Mouse (Mus musculus) hindbrain, postnatal 0 days (tissue): Measurements from ENCODE around the gene Cnst. TPM values are rescaled to one million over a fixed set of nuclear protein-coding genes. Genes with fewer than 3 reads are reported as not detected.

Experiments used
- ATAC-seq: fragments of 200-750 bp; cut with Nextera tagmentation; 2 replicates; pipeline ENCODE4 v1.8.0; 2017; ENCODE audit warnings: mild to moderate bottlenecking, moderate TSS enrichment, moderate library complexity
- DNase-seq: peaks from one replicate; pipeline ENCODE4 v3.0.0-alpha.2; 2015; ENCODE audit warnings: low spot score
- H3K27ac ChIP-seq: fragments of 300-500 bp; sonication (generic); 2 replicates; pipeline ENCODE4 v1.5.1; 2014; ENCODE audit warnings: mild to moderate bottlenecking
- H3K27me3 ChIP-seq: fragments of 300-500 bp; sonication (generic); 2 replicates; pipeline ENCODE4 v1.6.1; 2014; ENCODE audit warnings: low read length, mixed read lengths; ENCODE audit not compliant: insufficient read depth
- H3K36me3 ChIP-seq: fragments of 300-500 bp; sonication (generic); 2 replicates; pipeline ENCODE4 v1.6.1; 2014; ENCODE audit warnings: low read length, mixed read lengths; ENCODE audit not compliant: insufficient read depth
- H3K4me1 ChIP-seq: fragments of 300-500 bp; sonication (generic); 2 replicates; pipeline ENCODE4 v1.6.1; 2014; ENCODE audit warnings: antibody characterized with exemption, low read length, mixed read lengths; ENCODE audit not compliant: insufficient read depth
- H3K4me2 ChIP-seq: fragments of 300-500 bp; sonication (generic); 2 replicates; pipeline ENCODE4 v1.6.1; 2014; ENCODE audit warnings: low read depth, mild to moderate bottlenecking, low read length, moderate library complexity, mixed read lengths
- H3K4me3 ChIP-seq: fragments of 300-500 bp; sonication (generic); 2 replicates; pipeline ENCODE4 v1.5.1; 2014; ENCODE audit warnings: low read length
- H3K9ac ChIP-seq: fragments of 300-500 bp; sonication (generic); replicated peaks from 2 replicates; pipeline ENCODE4 v1.6.1; 2014; ENCODE audit warnings: mild to moderate bottlenecking, low read length, moderate library complexity, mixed read lengths
- H3K9me3 ChIP-seq: fragments of 300-500 bp; sonication (generic); 2 replicates; pipeline ENCODE4 v1.6.1; 2016; ENCODE audit warnings: low read length, mixed read lengths
- CTCF ChIP-seq: IDR thresholded peaks from 2 replicates; pipeline ENCODE4 v1.5.1; 2016; ENCODE audit warnings: antibody characterized with exemption, control low read depth, low read depth
- WGBS: fragments of 180-500 bp; shearing (Covaris S2); extraction: QIAGEN DNeasy Blood & Tissue Kit; methylation state at CpG from one replicate; pipeline ENCODE4 v1.1.7; 2014; 5-methylcytosine and 5-hydroxymethylcytosine counted together
- polyA plus RNA-seq: library from polyadenylated mRNA; unstranded; fragments of >200 nt; fragmentation: Nextera tagmentation; extraction: Ambion mirVana; gene quantifications from 2 replicates; pipeline ENCODE4 v1.2.1, GENCODE M21; 2015
- total RNA-seq: library from RNA; depleted of rRNA; stranded (reverse); fragments of >200 nt; gene quantifications from 2 replicates; pipeline ENCODE4 v1.2.3, GENCODE M21; 2014

Cnst gene
- total and polyA plus RNA-seq, 2 experiments from 2014 or later: 16.3 to 30.2 TPM

DNA sequence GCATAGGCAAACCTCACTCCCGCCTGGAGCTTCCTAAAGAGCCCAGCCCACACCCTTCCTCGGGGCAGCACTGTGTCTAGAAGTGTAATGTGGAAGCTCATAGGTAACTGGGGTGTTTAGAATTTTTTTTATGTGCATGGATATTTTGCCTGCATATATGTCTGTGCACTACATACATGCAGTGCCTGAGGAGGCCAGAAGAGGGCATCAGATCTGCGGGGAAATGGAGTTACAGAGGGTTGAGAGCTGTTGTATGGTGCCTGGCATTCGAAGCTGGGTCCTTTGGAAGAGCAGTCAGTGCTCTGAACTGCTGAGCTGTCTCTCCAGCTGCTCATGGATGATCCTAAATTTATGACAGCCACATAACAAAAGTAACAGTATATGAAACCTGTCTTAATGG, 77.5 kb downstream of the Cnst start:
- Histone ChIP-seq H3K36me3 (peaks cover 11% of the 10 kb centered on the region), H3K4me3 (no peak overlapping the region), H3K27me3 (no peaks in the 10 kb centered on the region), H3K4me2 (no peak overlapping the region), H3K4me1 (no peaks in the 10 kb centered on the region), H3K9me3 (no peaks in the 10 kb centered on the region), H3K27ac (no peak overlapping the region), H3K9ac (no peak overlapping the region)
- TF ChIP-seq CTCF: peak; percentile 77
- DNase-seq (peak; percentile 37), ATAC-seq (no peak)
- WGBS: 69% methylated on average over 4 of the region's 4 CpGs

DNA sequence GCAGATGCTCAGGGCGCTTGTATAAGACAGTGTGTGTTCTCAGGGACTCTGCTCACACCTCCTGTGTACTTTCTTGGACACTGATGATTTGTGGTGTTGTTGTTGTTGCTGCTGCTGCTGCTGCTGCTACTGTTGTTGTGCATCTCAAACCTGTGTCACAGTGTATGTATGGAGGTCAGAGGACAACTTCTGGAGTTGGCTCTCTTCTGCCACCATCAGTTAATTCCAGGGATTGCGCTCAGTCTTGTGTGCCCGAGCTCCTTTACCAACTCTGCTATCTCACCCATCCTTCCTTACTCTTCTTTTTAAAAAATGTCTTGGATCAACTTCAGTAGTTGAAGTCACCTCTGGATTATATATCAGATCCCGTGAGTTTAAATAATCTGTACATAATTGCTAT, 78.2 kb downstream of the Cnst start:
- Histone ChIP-seq H3K27me3 (no peaks in the 10 kb centered on the region), H3K4me2 (no peak overlapping the region), H3K4me1 (no peaks in the 10 kb centered on the region), H3K27ac (no peak overlapping the region), H3K36me3 (peaks cover 8% of the 10 kb centered on the region), H3K9me3 (no peaks in the 10 kb centered on the region), H3K4me3 (no peak overlapping the region), H3K9ac (no peak overlapping the region)
- DNase-seq (peak; percentile 55), ATAC-seq (peak; percentile 38; the same call in 1 of the 2 replicates)
- TF ChIP-seq CTCF: peak; percentile 77
- 72% methylated on average over 4 of the region's 4 CpGs for whole genome bisulfite sequencing

DNA sequence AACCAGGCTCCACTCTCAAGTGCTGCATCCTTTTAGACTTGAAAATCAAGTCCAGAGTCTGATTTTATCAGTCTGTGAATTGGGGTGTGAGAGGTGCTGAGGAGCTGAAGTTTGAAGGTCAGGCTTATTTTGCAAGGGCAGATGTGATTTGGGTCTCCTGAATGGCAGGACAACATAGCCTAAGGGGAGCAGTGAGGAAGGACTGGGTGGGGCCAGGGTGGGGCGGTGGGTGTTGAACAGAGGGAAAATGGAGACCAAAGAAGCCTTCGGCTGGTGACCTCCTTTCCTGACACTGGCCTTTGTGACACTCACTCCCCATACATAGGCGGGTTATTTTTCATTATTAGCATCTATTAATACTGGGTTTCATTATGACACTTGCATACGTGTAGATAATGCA, 81.7 kb downstream of the Cnst start:
- H3K4me1 ChIP-seq: no peaks in the 10 kb centered on the region
- WGBS: 87% methylated on average over 4 of the region's 4 CpGs
- no peak for TF ChIP-seq CTCF
- H3K4me2 ChIP-seq: no peak overlapping the region
- DNase-seq (no peak), ATAC-seq (no peak)
- no peak overlapping the region for H3K9ac ChIP-seq
- H3K9me3 ChIP-seq: no peaks in the 10 kb centered on the region
- H3K27me3 ChIP-seq: no peaks in the 10 kb centered on the region
- no peak overlapping the region for H3K4me3 ChIP-seq
- no peak overlapping the region for H3K27ac ChIP-seq
- H3K36me3 ChIP-seq: peaks cover 7% of the 10 kb centered on the region

DNA sequence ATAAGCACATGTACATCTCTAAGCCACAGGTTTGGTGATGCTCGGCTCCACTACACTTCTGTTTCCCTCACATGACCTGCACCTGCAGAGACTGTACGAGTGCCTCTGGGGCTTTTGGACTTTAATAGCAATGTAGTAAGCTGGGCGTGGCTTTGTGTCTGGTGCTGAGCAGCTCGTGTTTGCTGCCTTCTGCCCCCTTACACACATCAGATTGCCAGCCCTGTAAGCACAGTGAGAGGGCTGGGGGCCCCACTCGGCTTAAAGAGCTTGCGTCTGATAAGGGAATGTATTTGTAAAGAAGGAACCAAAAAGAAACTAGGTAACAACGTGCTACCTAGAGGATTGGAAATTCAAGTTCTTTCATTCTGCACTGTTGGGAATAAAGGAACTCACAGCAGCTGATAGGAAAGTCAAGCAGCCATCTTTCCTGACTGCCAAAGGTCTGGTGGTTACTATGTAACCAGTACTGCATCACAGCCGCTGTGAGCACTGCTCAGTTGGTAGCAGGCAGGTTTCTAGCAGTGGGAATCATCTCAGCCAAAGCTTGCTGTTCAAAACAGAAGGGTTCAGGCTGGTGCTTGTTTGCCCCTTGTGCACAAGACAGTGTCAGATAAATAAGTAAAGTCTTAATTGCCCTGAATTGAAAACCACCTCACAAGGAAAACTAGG, 82.4 kb downstream of the Cnst start:
- ATAC-seq: no peak
- Histone ChIP-seq H3K4me1 (no peaks in the 10 kb centered on the region), H3K4me2 (no peak overlapping the region), H3K27me3 (no peaks in the 10 kb centered on the region), H3K36me3 (peaks cover 7% of the 10 kb centered on the region), H3K9ac (no peak overlapping the region), H3K4me3 (no peak overlapping the region), H3K9me3 (no peaks in the 10 kb centered on the region), H3K27ac (no peak overlapping the region)
- WGBS: 69% methylated on average over 8 of the region's 8 CpGs
- TF ChIP-seq CTCF: no peak
- no peak for DNase-seq

DNA sequence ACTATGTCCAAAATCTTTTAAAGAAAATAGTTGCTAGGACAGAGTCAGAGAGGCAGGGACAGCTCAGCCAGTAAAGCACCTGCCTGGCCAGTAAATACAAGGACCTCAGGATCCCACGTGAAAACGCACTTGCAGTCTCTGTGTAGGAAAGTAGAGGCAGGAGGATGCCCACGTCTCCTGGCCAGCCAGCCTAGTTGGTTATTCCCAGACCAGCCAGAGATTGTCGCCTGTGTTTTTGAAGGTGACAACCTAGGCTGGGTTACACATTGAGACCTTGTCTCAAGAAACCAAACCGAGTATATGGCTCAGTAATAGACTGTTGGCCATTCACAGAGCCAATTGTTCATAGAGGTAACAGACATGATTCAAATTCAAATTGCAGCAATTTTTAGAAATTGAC, 83.1 kb downstream of the Cnst start:
- H3K4me2 ChIP-seq: no peak overlapping the region
- H3K9ac ChIP-seq: no peak overlapping the region
- TF ChIP-seq CTCF: no peak
- H3K27ac ChIP-seq: no peak overlapping the region
- ATAC-seq: no peak
- no peaks in the 10 kb centered on the region for H3K9me3 ChIP-seq
- no peak for DNase-seq
- H3K36me3 ChIP-seq: peaks cover 7% of the 10 kb centered on the region
- H3K27me3 ChIP-seq: no peaks in the 10 kb centered on the region
- 81% methylated on average over 5 of the region's 5 CpGs for WGBS
- no peak overlapping the region for H3K4me3 ChIP-seq
- no peaks in the 10 kb centered on the region for H3K4me1 ChIP-seq

DNA sequence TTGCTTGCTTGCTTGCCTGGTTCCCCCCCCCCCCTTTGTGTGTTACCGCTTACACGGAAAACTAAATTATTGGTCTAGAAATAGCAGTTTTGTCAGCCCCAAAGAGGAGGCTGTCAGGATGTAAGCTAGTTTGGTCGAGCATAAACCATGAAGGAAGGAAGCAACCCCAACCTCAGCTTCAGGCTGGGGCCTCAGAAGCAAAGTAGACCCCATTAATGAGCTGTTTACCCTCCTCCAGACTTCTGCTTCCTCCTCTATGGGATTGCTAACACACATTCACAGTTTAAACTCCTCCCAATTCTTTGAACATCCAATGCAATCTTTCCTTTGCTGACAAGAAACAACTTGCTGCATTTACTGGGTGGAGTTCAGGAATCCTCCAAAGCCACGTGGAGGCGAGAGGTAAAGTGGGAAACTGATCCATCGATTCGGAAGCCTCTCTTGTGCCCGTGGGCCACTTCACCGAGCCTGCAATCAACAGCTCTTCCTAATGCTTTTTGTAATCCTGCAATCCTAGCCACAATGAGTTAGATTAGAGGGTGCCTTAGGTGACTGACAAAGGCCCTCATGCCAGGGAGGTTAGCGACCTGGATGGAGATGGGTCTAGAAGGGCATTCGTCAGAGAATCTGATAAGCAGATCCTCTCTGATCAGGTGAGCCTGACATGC, 86.7 kb downstream of the Cnst start:
- Histone ChIP-seq H3K4me1 (no peaks in the 10 kb centered on the region), H3K4me3 (no peak overlapping the region), H3K27me3 (no peaks in the 10 kb centered on the region), H3K27ac (no peak overlapping the region), H3K9me3 (no peaks in the 10 kb centered on the region), H3K36me3 (no peaks in the 10 kb centered on the region), H3K9ac (no peak overlapping the region), H3K4me2 (no peak overlapping the region)
- 80% methylated on average over 11 of the region's 11 CpGs for WGBS
- ATAC-seq: no peak
- no peak for TF ChIP-seq CTCF
- DNase-seq: no peak

DNA sequence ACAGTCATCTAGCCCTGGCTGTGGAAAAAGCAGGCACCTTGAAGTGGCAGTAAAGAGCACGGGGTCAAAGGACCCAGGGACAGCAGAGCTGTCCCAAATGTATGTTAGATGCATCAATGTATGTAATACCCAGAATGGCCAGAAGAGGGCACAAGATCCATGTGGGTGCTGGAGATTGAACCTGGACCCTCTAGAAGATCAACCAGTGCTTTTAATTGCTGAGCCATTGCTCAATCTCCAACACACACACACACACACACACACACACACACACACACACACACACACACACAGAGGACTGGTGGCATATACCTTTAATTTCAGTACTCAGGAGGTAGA, 87.2 kb downstream of the Cnst start:
- no peak for ATAC-seq
- H3K4me1 ChIP-seq: no peaks in the 10 kb centered on the region
- peak; percentile 32 for DNase-seq
- H3K27me3 ChIP-seq: no peaks in the 10 kb centered on the region
- H3K4me3 ChIP-seq: no peak overlapping the region
- H3K9ac ChIP-seq: no peak overlapping the region
- WGBS: 20% methylated on average over 1 of the region's 1 CpGs
- H3K4me2 ChIP-seq: no peak overlapping the region
- no peaks in the 10 kb centered on the region for H3K9me3 ChIP-seq
- TF ChIP-seq CTCF: peak; percentile 76
- no peaks in the 10 kb centered on the region for H3K36me3 ChIP-seq
- H3K27ac ChIP-seq: no peak overlapping the region
